Mouse (Mus musculus): ENCODE results near the gene Gpr1. TPM values are rescaled to one million over a fixed set of nuclear protein-coding genes. Genes with fewer than 3 reads are reported as not detected.
A peak's percentile ranks its signal among the peaks of the same experiment; 100 is the strongest.
"Not testable (repeated sequence)": the region's sequence is repeated elsewhere in the genome, so short reads cannot be mapped to it uniquely, and the experiment has no call there.

Gpr1 gene
- polyA plus RNA-seq, 1 experiment from 2014 or later: 0.30 TPM

GRCm38 (mm10) chr1:63192306-63193065, 21.9 kb downstream of the Gpr1 start:
- H3K4me1 ChIP-seq (ENCODE audit: control insufficient read depth, insufficient read depth, low read length): peaks cover 19% of the 10 kb centered on the region
- H3K9ac ChIP-seq (ENCODE audit: low read length): no peak overlapping the region
- no peaks in the 10 kb centered on the region for H3K36me3 ChIP-seq (ENCODE audit: control insufficient read depth, insufficient read depth)
- H3K27ac ChIP-seq (ENCODE audit: low read length): no peak overlapping the region
- H3K4me3 ChIP-seq (ENCODE audit: low read length): no peak overlapping the region
- no peaks in the 10 kb centered on the region for H3K27me3 ChIP-seq (ENCODE audit: control insufficient read depth, insufficient read depth, low read length)
- no peak for ATAC-seq (replicated peaks; ENCODE audit: extremely low read depth, insufficient read depth, low FRiP score)
- no peaks in the 10 kb centered on the region for H3K9me3 ChIP-seq (replicated peaks; ENCODE audit: control insufficient read depth, low read length)
- 69% methylated on average over 11 of the region's 11 CpGs for WGBS
- H3K4me2 ChIP-seq (ENCODE audit: low read depth, low read length): no peak overlapping the region

DNA sequence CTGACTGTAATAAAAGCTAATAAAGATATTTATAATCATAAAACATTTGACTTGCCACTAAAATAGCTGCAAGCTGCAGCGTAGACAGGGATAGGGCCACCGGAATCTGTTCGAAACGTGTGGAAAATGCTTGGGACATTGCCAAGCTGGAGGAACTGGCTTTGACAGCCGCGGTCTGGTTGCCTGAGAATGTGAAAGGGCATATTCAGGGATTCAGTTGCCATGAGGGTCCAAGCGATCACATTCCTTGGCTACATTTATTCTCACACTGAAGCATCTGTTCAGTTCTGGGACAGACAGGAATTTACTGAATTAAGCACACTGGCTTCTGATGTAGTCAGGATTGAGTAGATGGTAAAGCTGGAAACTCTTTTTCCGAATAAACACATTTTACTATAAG, 23.5 kb downstream of the Gpr1 start:
- H3K36me3 ChIP-seq (ENCODE audit: control insufficient read depth, insufficient read depth): no peaks in the 10 kb centered on the region
- H3K9me3 ChIP-seq (replicated peaks; ENCODE audit: control insufficient read depth, low read length): no peaks in the 10 kb centered on the region
- H3K4me1 ChIP-seq (ENCODE audit: control insufficient read depth, insufficient read depth, low read length): peaks cover 16% of the 10 kb centered on the region
- H3K4me3 ChIP-seq (ENCODE audit: low read length): no peak overlapping the region
- peak overlapping the region; percentile 34 for H3K4me2 ChIP-seq (ENCODE audit: low read depth, low read length)
- H3K27me3 ChIP-seq (ENCODE audit: control insufficient read depth, insufficient read depth, low read length): no peaks in the 10 kb centered on the region
- WGBS: 26% methylated on average over 8 of the region's 8 CpGs
- no peak overlapping the region for H3K27ac ChIP-seq (ENCODE audit: low read length)
- no peak for ATAC-seq (replicated peaks; ENCODE audit: extremely low read depth, insufficient read depth, low FRiP score)
- H3K9ac ChIP-seq (ENCODE audit: low read length): no peak overlapping the region

- no peak overlapping the region for H3K9ac ChIP-seq (ENCODE audit: low read length)
- WGBS: 84% methylated on average over 3 of the region's 3 CpGs
- no peak for ATAC-seq (replicated peaks; ENCODE audit: extremely low read depth, insufficient read depth, low FRiP score)
- H3K36me3 ChIP-seq (ENCODE audit: control insufficient read depth, insufficient read depth): no peaks in the 10 kb centered on the region
- no peaks in the 10 kb centered on the region for H3K27me3 ChIP-seq (ENCODE audit: control insufficient read depth, insufficient read depth, low read length)
- no peak overlapping the region for H3K4me3 ChIP-seq (ENCODE audit: low read length)
- no peaks in the 10 kb centered on the region for H3K9me3 ChIP-seq (replicated peaks; ENCODE audit: control insufficient read depth, low read length)
- H3K27ac ChIP-seq (ENCODE audit: low read length): no peak overlapping the region
- H3K4me1 ChIP-seq (ENCODE audit: control insufficient read depth, insufficient read depth, low read length): peaks cover 13% of the 10 kb centered on the region
- H3K4me2 ChIP-seq (ENCODE audit: low read depth, low read length): no peak overlapping the region
Measured at GRCm38 (mm10) chr1:63188536-63188935, 25.8 kb downstream of the Gpr1 start.

DNA sequence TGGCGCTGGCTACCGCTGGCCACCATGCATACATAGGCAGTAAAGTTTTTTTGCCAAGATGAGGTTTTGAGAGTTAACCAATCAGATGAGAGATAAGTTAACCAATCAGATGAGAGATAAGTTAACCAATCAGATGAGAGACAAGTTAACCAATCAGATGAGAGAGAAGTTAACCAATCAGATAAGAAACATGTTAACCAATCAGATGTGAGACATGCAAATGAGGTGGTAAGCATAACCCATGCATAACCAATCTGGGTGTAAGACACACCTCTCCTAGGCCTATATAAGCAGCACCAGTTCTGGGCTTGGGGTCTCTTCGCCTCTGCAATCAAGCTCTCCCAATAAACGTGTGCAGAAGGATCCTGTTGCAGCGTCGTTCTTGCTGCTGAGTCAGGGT, 28.9 kb downstream of the Gpr1 start:
- not testable (repeated sequence) for H3K9me3 ChIP-seq (replicated peaks; ENCODE audit: control insufficient read depth, low read length); H3K36me3 ChIP-seq (ENCODE audit: control insufficient read depth, insufficient read depth); H3K9ac ChIP-seq (ENCODE audit: low read length); H3K27me3 ChIP-seq (ENCODE audit: control insufficient read depth, insufficient read depth, low read length); H3K4me2 ChIP-seq (ENCODE audit: low read depth, low read length); ATAC-seq (replicated peaks; ENCODE audit: extremely low read depth, insufficient read depth, low FRiP score); H3K27ac ChIP-seq (ENCODE audit: low read length); H3K4me1 ChIP-seq (ENCODE audit: control insufficient read depth, insufficient read depth, low read length); H3K4me3 ChIP-seq (ENCODE audit: low read length)
- WGBS: over 99% methylated on average over 6 of the region's 6 CpGs

DNA sequence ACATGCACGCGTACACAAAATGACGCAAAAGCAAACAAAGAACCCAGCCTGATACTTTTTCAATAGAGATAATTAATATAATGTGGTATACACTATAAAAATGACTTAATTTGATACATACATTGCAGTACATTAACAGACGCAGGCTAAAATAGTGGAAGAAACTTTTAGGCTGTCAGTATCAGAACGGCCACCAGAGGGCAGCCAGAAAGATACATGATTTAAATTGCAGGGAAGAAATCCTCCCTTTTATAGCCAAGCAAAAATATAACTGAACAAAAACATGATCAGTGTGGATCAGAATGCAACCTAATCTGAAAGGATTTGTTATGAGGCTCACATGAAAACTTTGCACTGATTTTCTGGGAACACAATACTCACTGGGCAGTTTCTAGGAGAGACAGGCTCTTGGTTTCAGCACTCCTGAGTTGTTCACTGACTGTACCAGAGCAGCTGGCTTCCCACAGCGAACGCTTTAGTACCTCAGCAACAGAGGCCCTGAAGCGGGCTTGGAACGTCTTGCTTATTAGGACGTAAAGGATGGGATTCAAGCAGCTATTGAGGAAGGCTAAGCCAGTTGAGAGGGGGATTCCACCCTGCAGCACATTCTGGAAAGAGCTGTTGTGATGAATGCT, 31.6 kb downstream of the Gpr1 start:
- H3K36me3 ChIP-seq (ENCODE audit: control insufficient read depth, insufficient read depth): peaks cover 22% of the 10 kb centered on the region
- no peaks in the 10 kb centered on the region for H3K27me3 ChIP-seq (ENCODE audit: control insufficient read depth, insufficient read depth, low read length)
- peaks cover 10% of the 10 kb centered on the region for H3K4me1 ChIP-seq (ENCODE audit: control insufficient read depth, insufficient read depth, low read length)
- H3K9ac ChIP-seq (ENCODE audit: low read length): no peak overlapping the region
- no peak overlapping the region for H3K27ac ChIP-seq (ENCODE audit: low read length)
- no peak overlapping the region for H3K4me3 ChIP-seq (ENCODE audit: low read length)
- no peaks in the 10 kb centered on the region for H3K9me3 ChIP-seq (replicated peaks; ENCODE audit: control insufficient read depth, low read length)
- no peak for ATAC-seq (replicated peaks; ENCODE audit: extremely low read depth, insufficient read depth, low FRiP score)
- H3K4me2 ChIP-seq (ENCODE audit: low read depth, low read length): no peak overlapping the region
- 52% methylated on average over 10 of the region's 10 CpGs for WGBS

GRCm38 (mm10) chr1:63182212-63182611, 32.1 kb downstream of the Gpr1 start:
- H3K27ac ChIP-seq (ENCODE audit: low read length): no peak overlapping the region
- 73% methylated on average over 5 of the region's 5 CpGs for WGBS
- peak; percentile 63 for ATAC-seq (replicated peaks; ENCODE audit: extremely low read depth, insufficient read depth, low FRiP score)

DNA sequence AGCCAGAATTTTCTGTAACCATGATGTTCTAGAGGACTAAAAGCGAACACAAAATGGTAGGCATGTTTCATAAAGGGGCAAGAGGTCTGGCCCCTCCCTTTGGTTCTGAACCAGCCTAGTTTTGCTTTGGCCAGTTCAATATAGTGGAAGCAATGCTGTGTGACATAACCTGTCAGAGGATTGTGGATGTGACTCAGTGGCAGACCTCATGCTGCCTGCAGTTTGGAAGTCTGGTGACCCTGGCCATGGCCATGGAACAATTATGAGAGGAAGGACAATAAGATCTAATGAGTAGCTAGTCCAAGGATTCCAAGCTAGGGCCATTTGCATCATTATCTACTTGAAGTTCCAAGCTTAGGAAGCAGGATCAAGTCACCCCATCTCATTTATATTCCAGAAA, 32.9 kb downstream of the Gpr1 start:
- 96% methylated on average over 1 of the region's 1 CpGs for WGBS
- Histone ChIP-seq H3K36me3 (ENCODE audit: control insufficient read depth, insufficient read depth) (peaks cover 22% of the 10 kb centered on the region), H3K27ac (ENCODE audit: low read length) (no peak overlapping the region), H3K9ac (ENCODE audit: low read length) (no peak overlapping the region), H3K9me3 (replicated peaks; ENCODE audit: control insufficient read depth, low read length) (no peaks in the 10 kb centered on the region), H3K27me3 (ENCODE audit: control insufficient read depth, insufficient read depth, low read length) (no peaks in the 10 kb centered on the region), H3K4me1 (ENCODE audit: control insufficient read depth, insufficient read depth, low read length) (peaks cover 12% of the 10 kb centered on the region), H3K4me3 (ENCODE audit: low read length) (no peak overlapping the region), H3K4me2 (ENCODE audit: low read depth, low read length) (no peak overlapping the region)
- ATAC-seq (replicated peaks; ENCODE audit: extremely low read depth, insufficient read depth, low FRiP score): no peak

More at GRCm38 (mm10) chr1:63182212-63182611, 32.1 kb downstream of the Gpr1 start:
- Histone ChIP-seq H3K4me3 (ENCODE audit: low read length) (no peak overlapping the region), H3K36me3 (ENCODE audit: control insufficient read depth, insufficient read depth) (peaks cover 22% of the 10 kb centered on the region), H3K9ac (ENCODE audit: low read length) (no peak overlapping the region), H3K27me3 (ENCODE audit: control insufficient read depth, insufficient read depth, low read length) (no peaks in the 10 kb centered on the region), H3K4me1 (ENCODE audit: control insufficient read depth, insufficient read depth, low read length) (peaks cover 12% of the 10 kb centered on the region), H3K4me2 (ENCODE audit: low read depth, low read length) (no peak overlapping the region), H3K9me3 (replicated peaks; ENCODE audit: control insufficient read depth, low read length) (no peaks in the 10 kb centered on the region)

DNA sequence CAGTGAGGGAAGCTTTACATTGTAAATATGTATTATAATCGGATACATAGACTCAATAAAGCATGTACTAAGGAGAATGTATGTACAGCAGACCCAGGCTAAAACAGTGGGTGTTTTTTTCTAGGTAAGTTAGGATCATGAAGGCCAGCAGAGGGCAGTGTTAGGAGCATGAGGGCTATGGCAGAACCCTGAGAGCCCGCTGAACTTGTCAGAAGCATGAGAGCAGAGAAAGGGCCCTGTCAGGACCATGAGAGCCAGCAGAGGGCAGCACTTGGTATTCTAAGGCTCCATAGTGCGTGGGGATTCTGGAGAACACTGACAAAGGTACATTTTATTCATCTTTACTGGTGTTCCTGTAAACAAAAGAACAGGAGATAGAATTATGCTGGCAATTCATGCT, 33.3 kb downstream of the Gpr1 start:
- Histone ChIP-seq H3K36me3 (ENCODE audit: control insufficient read depth, insufficient read depth) (peaks cover 22% of the 10 kb centered on the region), H3K9ac (ENCODE audit: low read length) (no peak overlapping the region), H3K27me3 (ENCODE audit: control insufficient read depth, insufficient read depth, low read length) (no peaks in the 10 kb centered on the region), H3K27ac (ENCODE audit: low read length) (no peak overlapping the region), H3K4me2 (ENCODE audit: low read depth, low read length) (no peak overlapping the region), H3K9me3 (replicated peaks; ENCODE audit: control insufficient read depth, low read length) (no peaks in the 10 kb centered on the region), H3K4me3 (ENCODE audit: low read length) (no peak overlapping the region), H3K4me1 (ENCODE audit: control insufficient read depth, insufficient read depth, low read length) (peaks cover 12% of the 10 kb centered on the region)
- ATAC-seq (replicated peaks; ENCODE audit: extremely low read depth, insufficient read depth, low FRiP score): peak; percentile 68
- 2% methylated on average over 3 of the region's 3 CpGs for WGBS

DNA sequence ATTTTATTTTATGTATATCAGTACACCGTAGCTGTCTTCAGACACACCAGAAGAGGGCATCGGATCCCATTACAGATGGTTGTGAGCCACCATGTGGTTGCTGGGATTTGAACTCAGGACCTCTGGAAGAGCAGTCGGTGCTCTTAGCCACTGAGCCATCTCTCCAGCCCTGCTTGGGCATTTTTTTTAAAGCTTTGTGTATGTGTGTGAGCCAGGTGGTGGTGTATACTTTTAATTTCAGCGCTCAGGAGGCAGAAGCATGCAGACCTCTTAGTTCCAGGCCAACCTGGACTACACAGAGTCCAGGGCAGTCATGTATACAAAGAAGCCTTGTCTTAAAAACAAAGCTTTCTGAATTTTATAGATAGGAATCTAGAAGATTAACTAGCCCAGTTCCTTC, 33.8 kb downstream of the Gpr1 start:
- H3K4me2 ChIP-seq (ENCODE audit: low read depth, low read length); ATAC-seq (replicated peaks; ENCODE audit: extremely low read depth, insufficient read depth, low FRiP score); H3K9ac ChIP-seq (ENCODE audit: low read length); H3K27ac ChIP-seq (ENCODE audit: low read length); H3K9me3 ChIP-seq (replicated peaks; ENCODE audit: control insufficient read depth, low read length); H3K27me3 ChIP-seq (ENCODE audit: control insufficient read depth, insufficient read depth, low read length); H3K4me3 ChIP-seq (ENCODE audit: low read length): not testable (repeated sequence)
- H3K36me3 ChIP-seq (ENCODE audit: control insufficient read depth, insufficient read depth): peaks cover 22% of the 10 kb centered on the region
- peaks cover 15% of the 10 kb centered on the region for H3K4me1 ChIP-seq (ENCODE audit: control insufficient read depth, insufficient read depth, low read length)
- 69% methylated on average over 4 of the region's 4 CpGs for WGBS

All from heart, embryonic 16.5 days (tissue).